Mouse (Mus musculus) limb, embryonic 10.5 days (tissue): ENCODE measurements around the gene Tm7sf2. TPM values are rescaled to one million over a fixed set of nuclear protein-coding genes. Genes with fewer than 3 reads are reported as not detected.
"Not testable (repeated sequence)": the region's sequence is repeated elsewhere in the genome, so short reads cannot be mapped to it uniquely, and the experiment has no call there.

Source experiments
- DNase-seq: peaks from one replicate; pipeline ENCODE4 v3.0.0-alpha.2; 2017; ENCODE audit warnings: low spot score
- H3K27ac ChIP-seq: fragments of 300-500 bp; sonication (generic); 2 replicates; pipeline ENCODE4 v1.5.1; 2016; ENCODE audit warnings: mild to moderate bottlenecking
- H3K27me3 ChIP-seq: fragments of 300-500 bp; sonication (generic); 2 replicates; pipeline ENCODE4 v1.6.1; 2016; ENCODE audit warnings: low read depth, mild to moderate bottlenecking; ENCODE audit not compliant: poor library complexity, severe bottlenecking
- H3K36me3 ChIP-seq: fragments of 300-500 bp; sonication (generic); 2 replicates; pipeline ENCODE4 v1.6.1; 2016; ENCODE audit warnings: mild to moderate bottlenecking, moderate library complexity
- H3K4me1 ChIP-seq: fragments of 300-500 bp; sonication (generic); 2 replicates; pipeline ENCODE4 v1.6.1; 2016
- H3K4me3 ChIP-seq: fragments of 300-500 bp; sonication (generic); 2 replicates; pipeline ENCODE4 v1.5.1; 2016; ENCODE audit warnings: mild to moderate bottlenecking, moderate library complexity
- H3K9me3 ChIP-seq: fragments of 300-500 bp; sonication (generic); replicated peaks from 2 replicates; pipeline ENCODE4 v1.6.1; 2016; ENCODE audit warnings: mild to moderate bottlenecking
- WGBS: fragments of 180-500 bp; shearing (Covaris S2); methylation state at CpG from one replicate; pipeline ENCODE4 v1.1.7; 2016; 5-methylcytosine and 5-hydroxymethylcytosine counted together
- polyA plus RNA-seq: library from polyadenylated mRNA; unstranded; fragments of >200 nt; fragmentation: Nextera tagmentation; extraction: Ambion mirVana; gene quantifications from 2 replicates; pipeline ENCODE4 v1.2.1, GENCODE M21; 2016

Gene Tm7sf2
- polyA plus RNA-seq, 1 experiment from 2014 or later, result 28.8 TPM

DNA sequence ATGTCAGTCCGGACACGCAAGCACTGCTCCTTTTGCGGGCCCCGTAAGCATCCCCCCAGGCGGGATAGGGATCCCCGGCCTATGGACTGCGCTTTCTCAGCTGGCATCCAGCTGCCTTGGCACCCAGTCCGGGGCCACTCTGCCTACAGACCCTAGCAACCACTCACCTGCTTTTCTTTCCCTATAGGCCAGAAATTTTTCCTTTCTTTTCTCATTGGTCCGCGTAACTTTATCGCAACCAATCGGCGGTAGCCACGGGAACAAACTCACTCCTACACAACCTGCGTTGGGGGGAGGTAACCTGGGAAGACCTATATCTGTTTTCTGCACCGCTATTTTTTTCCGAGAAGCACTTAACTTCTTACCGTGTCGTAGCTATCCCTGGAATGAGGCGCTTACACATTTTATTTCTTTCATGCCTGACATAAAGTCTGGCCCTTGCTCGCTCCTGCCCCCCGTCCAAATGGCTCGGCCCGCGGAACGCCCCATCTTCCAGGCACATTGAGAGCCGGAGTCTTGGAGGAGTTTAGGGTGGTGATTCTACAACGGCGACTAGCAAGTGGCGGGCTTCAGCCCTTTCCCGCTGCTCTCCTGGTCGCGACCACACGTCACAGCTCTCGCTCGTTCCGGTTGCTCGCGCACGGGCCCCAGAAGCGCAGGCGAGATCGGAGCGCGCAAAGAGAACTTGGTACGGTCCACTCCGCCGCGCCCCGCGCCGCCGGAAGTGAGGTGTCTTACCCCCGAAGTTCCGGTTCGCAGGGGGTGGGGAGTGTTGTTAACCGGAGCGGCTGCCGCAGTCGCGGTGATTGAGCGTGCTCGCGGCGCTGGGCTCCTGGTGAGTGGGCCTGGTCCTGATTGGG, 21.6 kb downstream of the Tm7sf2 start, which contains the start of gene Syvn1:
TSS of gene Syvn1 (plus strand) at position 283 of the 860 bp plus-strand sequence.
- no peaks in the 10 kb centered on the region for H3K27me3 ChIP-seq
- peak within 1 kb of the TSS; percentile 99 for H3K27ac ChIP-seq
- H3K4me3 ChIP-seq, result peak within 1 kb of the TSS; percentile 89
- peaks cover 24% of the 10 kb centered on the region for H3K4me1 ChIP-seq
- under 1% methylated on average over 65 of the region's 65 CpGs for WGBS
- peak; percentile 93 for DNase-seq
- peaks cover 38% of the 10 kb centered on the region for H3K36me3 ChIP-seq
- no peaks in the 10 kb centered on the region for H3K9me3 ChIP-seq

DNA sequence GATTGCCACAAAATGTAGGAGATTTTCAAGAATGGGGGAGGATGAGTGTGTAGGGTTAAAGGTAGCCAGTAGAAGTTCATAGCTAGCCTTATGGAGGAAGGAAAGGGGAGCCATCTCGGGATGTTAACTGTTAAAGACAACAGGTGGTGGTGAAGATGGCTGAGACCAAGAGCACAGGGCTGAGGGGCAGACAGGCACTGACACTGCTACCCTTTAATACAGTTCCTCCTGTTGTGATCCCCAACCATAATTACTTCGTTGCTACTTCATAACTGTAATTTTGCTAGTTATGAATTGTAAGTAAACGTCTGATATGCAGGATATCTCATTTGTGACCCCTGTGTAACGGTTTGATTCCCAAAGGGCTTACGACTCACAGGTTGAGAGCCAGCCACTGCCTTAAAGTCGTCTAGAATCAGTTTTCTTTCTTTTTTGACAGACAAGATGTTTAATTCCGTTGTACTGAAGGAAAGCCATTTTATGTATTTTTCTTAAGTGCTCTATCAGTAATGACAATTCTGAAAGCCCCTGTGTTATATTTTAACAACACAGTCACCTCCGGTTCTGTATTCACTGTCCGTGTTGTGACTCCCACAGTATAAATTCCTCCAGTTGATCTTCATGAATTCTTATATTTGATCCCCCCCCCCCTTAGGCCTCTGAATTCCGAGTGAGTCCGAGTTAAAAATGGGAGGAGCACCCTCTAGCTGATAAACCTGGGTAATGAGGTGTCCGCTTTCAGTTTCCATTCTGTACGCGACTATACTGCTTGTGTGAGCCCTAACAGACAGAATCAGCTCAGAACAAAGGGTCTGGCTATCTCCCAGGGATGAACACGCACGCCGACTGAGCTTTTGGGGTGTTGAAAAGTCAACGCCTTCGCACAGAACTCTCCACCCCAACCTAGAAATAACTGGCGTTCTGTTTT, 22.5 kb downstream of the Tm7sf2 start:
- Histone ChIP-seq H3K4me1 (peaks cover 24% of the 10 kb centered on the region), H3K27ac (peak overlapping the region; percentile 99), H3K9me3 (no peaks in the 10 kb centered on the region), H3K4me3 (peak overlapping the region; percentile 89), H3K36me3 (peaks cover 29% of the 10 kb centered on the region), H3K27me3 (no peaks in the 10 kb centered on the region)
- WGBS, result 24% methylated on average over 20 of the region's 20 CpGs
- no peak for DNase-seq

DNA sequence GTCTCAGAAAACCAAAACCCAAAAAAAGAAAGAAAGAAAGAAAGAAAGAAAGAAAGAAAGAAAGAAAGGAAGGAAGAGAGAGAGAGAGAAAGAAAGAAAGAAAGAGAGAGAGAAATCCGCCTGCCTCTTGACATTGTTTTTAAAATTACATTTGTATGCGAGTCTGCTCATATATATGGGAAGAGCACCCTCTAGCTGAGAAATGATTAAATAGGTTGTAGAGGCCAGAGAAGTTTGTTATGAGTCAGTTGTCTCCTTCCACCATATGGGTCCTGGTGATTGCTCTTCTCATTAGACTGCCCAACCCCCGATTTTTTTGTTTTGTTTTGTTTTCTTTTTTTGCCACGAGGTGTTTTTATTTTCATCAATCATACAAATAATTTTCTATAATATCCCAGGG, 24.1 kb downstream of the Tm7sf2 start:
- WGBS, result 80% methylated on average over 4 of the region's 4 CpGs

GRCm38 (mm10) chr19:6042293-6042692, 25.9 kb downstream of the Tm7sf2 start:
- 84% methylated on average over 9 of the region's 9 CpGs for WGBS

More for the DNA sequence above, 24.1 kb downstream of the Tm7sf2 start:
- H3K9me3 ChIP-seq, DNase-seq, H3K4me3 ChIP-seq, H3K27ac ChIP-seq, H3K27me3 ChIP-seq: not testable (repeated sequence)
- H3K4me1 ChIP-seq, result peaks cover 24% of the 10 kb centered on the region
- peaks cover 14% of the 10 kb centered on the region for H3K36me3 ChIP-seq

GRCm38 (mm10) chr19:6040002-6040401, 28.2 kb downstream of the Tm7sf2 start:
- no peak overlapping the region for H3K27ac ChIP-seq
- DNase-seq, result no peak
- no peaks in the 10 kb centered on the region for H3K36me3 ChIP-seq
- H3K27me3 ChIP-seq, result no peaks in the 10 kb centered on the region
- peaks cover under 1% of the 10 kb centered on the region for H3K4me1 ChIP-seq
- no peaks in the 10 kb centered on the region for H3K9me3 ChIP-seq
- no peak overlapping the region for H3K4me3 ChIP-seq

More at GRCm38 (mm10) chr19:6042293-6042692, 25.9 kb downstream of the Tm7sf2 start:
- H3K27ac ChIP-seq, result no peak overlapping the region
- no peaks in the 10 kb centered on the region for H3K36me3 ChIP-seq
- peaks cover 11% of the 10 kb centered on the region for H3K4me1 ChIP-seq
- no peaks in the 10 kb centered on the region for H3K9me3 ChIP-seq
- no peak overlapping the region for H3K4me3 ChIP-seq
- H3K27me3 ChIP-seq, result no peaks in the 10 kb centered on the region
- DNase-seq, result no peak

- H3K9me3 ChIP-seq, result no peaks in the 10 kb centered on the region
- H3K27ac ChIP-seq, result no peak overlapping the region
- H3K27me3 ChIP-seq, result no peaks in the 10 kb centered on the region
- no peak overlapping the region for H3K4me3 ChIP-seq
- 81% methylated on average over 7 of the region's 7 CpGs for WGBS
- no peaks in the 10 kb centered on the region for H3K36me3 ChIP-seq
- DNase-seq, result no peak
- H3K4me1 ChIP-seq, result no peaks in the 10 kb centered on the region
Measured at GRCm38 (mm10) chr19:6038326-6038725, 29.8 kb downstream of the Tm7sf2 start.

GRCm38 (mm10) chr19:6037695-6038094, 30.5 kb downstream of the Tm7sf2 start:
- Histone ChIP-seq H3K36me3 (no peaks in the 10 kb centered on the region), H3K4me3 (no peak overlapping the region), H3K4me1 (no peaks in the 10 kb centered on the region), H3K9me3 (no peaks in the 10 kb centered on the region), H3K27ac (no peak overlapping the region), H3K27me3 (no peaks in the 10 kb centered on the region)
- no peak for DNase-seq

- Histone ChIP-seq H3K36me3 (no peaks in the 10 kb centered on the region), H3K4me1 (no peaks in the 10 kb centered on the region), H3K9me3 (no peaks in the 10 kb centered on the region), H3K27me3 (no peaks in the 10 kb centered on the region), H3K27ac (no peak overlapping the region), H3K4me3 (no peak overlapping the region)
- WGBS, result 75% methylated on average over 9 of the region's 9 CpGs
- DNase-seq, result no peak
Measured at GRCm38 (mm10) chr19:6035966-6036585, 32.1 kb downstream of the Tm7sf2 start.

DNA sequence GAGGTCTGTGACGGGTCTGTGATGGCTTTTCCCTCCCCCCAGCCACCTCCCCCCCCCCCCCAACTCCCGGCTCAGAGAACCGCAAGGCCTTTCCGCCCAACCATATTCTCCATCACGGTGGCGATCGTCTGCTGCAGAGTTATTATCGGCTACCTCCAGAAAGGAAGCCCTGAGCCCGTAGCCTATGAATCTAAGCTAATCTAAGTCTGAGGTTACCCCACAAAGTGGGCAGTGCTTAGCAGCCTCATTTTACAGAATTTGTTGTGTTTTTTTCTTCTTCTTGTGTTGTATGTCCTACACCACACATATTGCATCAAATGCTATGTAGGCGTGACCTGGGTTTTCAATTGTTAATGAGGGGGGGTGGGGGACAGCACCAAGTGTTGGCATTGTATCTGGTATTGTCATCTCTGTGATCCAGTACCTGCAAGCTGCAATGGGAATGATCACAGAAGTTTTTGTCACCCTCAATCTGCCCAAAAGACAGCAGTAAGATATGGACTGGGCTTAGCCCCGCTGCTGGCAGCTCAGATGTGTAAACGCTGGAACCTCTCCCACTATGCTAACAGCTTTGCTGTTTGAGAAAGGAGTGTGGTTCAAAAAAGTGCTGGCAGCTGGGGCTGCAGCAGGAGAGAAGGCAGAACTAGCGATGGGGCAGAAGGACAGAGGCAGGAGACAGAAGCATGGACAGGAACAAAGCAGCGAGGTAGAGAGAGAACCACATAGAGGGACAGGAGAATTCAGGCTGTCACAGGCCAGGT, 37.5 kb downstream of the Tm7sf2 start:
- no peaks in the 10 kb centered on the region for H3K27me3 ChIP-seq
- 74% methylated on average over 14 of the region's 14 CpGs for WGBS
- H3K27ac ChIP-seq, result no peak overlapping the region
- H3K9me3 ChIP-seq, result no peaks in the 10 kb centered on the region
- H3K4me1 ChIP-seq, result no peaks in the 10 kb centered on the region
- no peaks in the 10 kb centered on the region for H3K36me3 ChIP-seq
- no peak overlapping the region for H3K4me3 ChIP-seq
- DNase-seq, result no peak

- DNase-seq, result no peak
- H3K4me1 ChIP-seq, result no peaks in the 10 kb centered on the region
- WGBS, result 81% methylated on average over 9 of the region's 9 CpGs
Measured at GRCm38 (mm10) chr19:6029426-6029825, 38.7 kb downstream of the Tm7sf2 start.

GRCm38 (mm10) chr19:6028991-6029390, 39.2 kb downstream of the Tm7sf2 start:
- Histone ChIP-seq H3K9me3 (no peaks in the 10 kb centered on the region), H3K27ac (no peak overlapping the region), H3K4me3 (no peak overlapping the region), H3K27me3 (no peaks in the 10 kb centered on the region), H3K36me3 (no peaks in the 10 kb centered on the region), H3K4me1 (no peaks in the 10 kb centered on the region)
- WGBS, result 89% methylated on average over 6 of the region's 6 CpGs
- DNase-seq, result no peak

More at GRCm38 (mm10) chr19:6029426-6029825, 38.7 kb downstream of the Tm7sf2 start:
- Histone ChIP-seq H3K4me3 (no peak overlapping the region), H3K27ac (no peak overlapping the region), H3K36me3 (no peaks in the 10 kb centered on the region), H3K9me3 (no peaks in the 10 kb centered on the region), H3K27me3 (no peaks in the 10 kb centered on the region)

- no peaks in the 10 kb centered on the region for H3K27me3 ChIP-seq
- 83% methylated on average over 7 of the region's 7 CpGs for WGBS
- H3K4me3 ChIP-seq, result no peak overlapping the region
Measured at GRCm38 (mm10) chr19:6023930-6024329, 44.2 kb downstream of the Tm7sf2 start.

More at GRCm38 (mm10) chr19:6023930-6024329, 44.2 kb downstream of the Tm7sf2 start:
- Histone ChIP-seq H3K4me1 (no peaks in the 10 kb centered on the region), H3K9me3 (no peaks in the 10 kb centered on the region), H3K27ac (no peak overlapping the region), H3K36me3 (no peaks in the 10 kb centered on the region)
- DNase-seq, result no peak
